Mouse (Mus musculus): Measurements from ENCODE around the gene Mlc1.

DNA sequence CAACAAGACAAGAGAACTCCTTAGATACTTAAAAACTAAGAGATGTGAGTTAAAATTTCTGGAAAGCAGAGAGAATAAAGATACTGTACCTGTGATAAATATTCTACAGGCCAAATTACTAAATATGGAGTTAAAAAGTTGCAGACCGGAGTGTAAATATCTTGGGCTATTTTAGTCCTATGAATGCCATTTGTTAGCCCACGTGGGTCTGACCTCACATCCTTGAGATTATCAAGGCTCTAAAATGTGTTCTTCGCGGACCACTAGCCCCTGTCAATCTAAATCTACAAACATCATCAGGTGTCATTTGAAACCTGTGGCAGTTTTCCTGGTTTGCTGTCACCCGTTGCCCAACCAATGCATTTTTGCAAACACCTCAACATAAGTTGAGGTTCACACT lies 36.0 kb downstream of the Mlc1 start:
- TF ChIP-seq CTCF (conservative IDR thresholded peaks at IDR 0.05; ENCODE audit: low read length) (no peak), NANOG (IDR thresholded peaks at IDR 0.05; ENCODE audit: borderline replicate concordance, low read length) (no peak), POU5F1 (IDR thresholded peaks at IDR 0.05; ENCODE audit: borderline replicate concordance, low read length) (no peak)

Measured in E14TG2a.4 (cell line).